Mouse (Mus musculus) G1E (cell line): ENCODE measurements around the gene Rassf5. TPM values are rescaled to one million over a fixed set of nuclear protein-coding genes. Genes with fewer than 3 reads are reported as not detected.
"Not testable (repeated sequence)": the region's sequence is repeated elsewhere in the genome, so short reads cannot be mapped to it uniquely, and the experiment has no call there.

Source experiments
- ATAC-seq: 2 replicates; pipeline ENCODE4 v1.8.0; 2016; ENCODE audit warnings: mild to moderate bottlenecking; ENCODE audit not compliant: insufficient number of reproducible peaks, poor library complexity, low FRiP score, severe bottlenecking; ENCODE audit errors: extremely low read depth
- DNase-seq: peaks from one replicate; pipeline ENCODE4 v3.0.0; 2012; ENCODE audit warnings: low spot score
- H3K27me3 ChIP-seq: 2 replicates; pipeline ENCODE4 v1.6.1; 2012; ENCODE audit warnings: mild to moderate bottlenecking, low read length, inconsistent platforms; ENCODE audit not compliant: insufficient read depth
- H3K36me3 ChIP-seq: replicated peaks from 2 replicates; pipeline ENCODE3; 2012; ENCODE audit warnings: mild to moderate bottlenecking, inconsistent platforms
- H3K4me1 ChIP-seq: 2 replicates; pipeline ENCODE4 v1.6.1; 2012; ENCODE audit warnings: low read depth, low read length, inconsistent platforms, mixed read lengths; ENCODE audit not compliant: insufficient read depth
- H3K4me3 ChIP-seq: 2 replicates; pipeline ENCODE4 v1.5.1; 2012; ENCODE audit warnings: low read depth, mild to moderate bottlenecking, inconsistent platforms, low read length, moderate library complexity, mixed read lengths
- H3K9me3 ChIP-seq: replicated peaks from 2 replicates; pipeline ENCODE4 v1.6.1; 2012; ENCODE audit warnings: inconsistent platforms
- CTCF ChIP-seq: IDR thresholded peaks from 2 replicates; pipeline ENCODE4 v1.5.1; 2012; ENCODE audit warnings: low read depth, low read length, inconsistent platforms, mixed read lengths
- GATA1 ChIP-seq: IDR thresholded peaks from 2 replicates; pipeline ENCODE4 v1.6.1; 2012; ENCODE audit warnings: borderline replicate concordance, low read length, inconsistent platforms, mixed read lengths
- GATA2 ChIP-seq: IDR thresholded peaks from 2 replicates; pipeline ENCODE4 v1.6.1; 2012; ENCODE audit warnings: low read depth, low read length, inconsistent platforms, borderline replicate concordance
- POLR2AphosphoS5 ChIP-seq: IDR thresholded peaks from 2 replicates; pipeline ENCODE4 v1.6.1; 2012; ENCODE audit warnings: low read depth, low read length, inconsistent platforms; ENCODE audit not compliant: insufficient replicate concordance
- TAL1 ChIP-seq: conservative IDR thresholded peaks from 2 replicates; pipeline ENCODE4 v1.6.1; 2012; ENCODE audit warnings: low read depth, low read length, inconsistent platforms, mixed read lengths
- polyA plus RNA-seq: library from polyadenylated mRNA; stranded (reverse); fragments of >175 nt; gene quantifications from 2 replicates; pipeline ENCODE4 v1.2.3, GENCODE M21; 2012
- total RNA-seq, 2 experiments: library from RNA; stranded (forward) in 1 of 2; stranded (reverse) in 1 of 2; fragments of 200-1000 nt in 1 of 2; fragments of >200 nt in 1 of 2; fragmentation: Nextera tagmentation in 1 of 2; gene quantifications; 2 replicates each; pipeline ENCODE4 v1.2.3; 2014 to 2017

Rassf5 gene
- total and polyA plus RNA-seq, 3 experiments, result 0.51 to 3.5 (median 0.75) TPM

- no peak for TF ChIP-seq GATA2
- no peak for TF ChIP-seq GATA1
- peak; percentile 98 for TF ChIP-seq CTCF
- TF ChIP-seq TAL1, result no peak
- DNase-seq, result peak; percentile 60
- no peak for ATAC-seq
- peaks cover 44% of the 10 kb centered on the region for H3K36me3 ChIP-seq
- no peak overlapping the region for H3K4me3 ChIP-seq
- no peaks in the 10 kb centered on the region for H3K9me3 ChIP-seq
- H3K4me1 ChIP-seq, result peaks cover 55% of the 10 kb centered on the region
- H3K27me3 ChIP-seq, result no peaks in the 10 kb centered on the region
These were observed 89.6 kb downstream of the Rassf5 start for GRCm38 (mm10) chr1:131155456-131155855.

DNA sequence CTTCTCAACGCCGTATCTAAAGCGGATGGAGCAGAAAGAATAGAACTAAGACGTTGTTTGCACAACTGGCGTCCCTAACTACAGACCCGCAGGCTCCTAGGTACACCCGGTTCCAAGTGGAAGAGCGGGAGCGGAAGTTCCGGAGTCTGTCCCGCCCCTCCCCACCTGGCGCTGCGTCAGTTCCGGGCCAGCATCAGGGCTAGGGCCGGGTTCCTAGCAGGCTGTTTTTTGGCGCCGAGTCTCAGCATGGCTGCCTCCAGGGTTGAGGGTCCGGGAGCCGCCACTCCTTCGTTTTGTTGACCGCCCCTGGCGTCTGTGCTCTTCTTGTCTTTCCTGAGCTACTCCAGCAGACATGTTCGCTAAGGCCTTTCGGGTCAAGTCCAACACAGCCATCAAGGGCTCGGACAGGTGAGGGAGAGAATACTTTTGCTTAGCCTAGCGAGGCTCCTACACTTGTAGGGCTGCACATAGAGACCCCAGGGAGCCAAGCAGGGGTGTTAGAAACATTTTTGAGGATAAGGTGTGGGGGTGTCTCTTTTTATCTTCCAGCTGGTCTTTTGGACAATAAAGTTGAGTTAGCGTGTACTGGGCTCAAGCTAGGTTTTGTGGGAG, 91.9 kb downstream of the Rassf5 start, which contains the start of gene Eif2d:
Gene Eif2d (plus strand): TSS at position 164 of the 612 bp plus-strand sequence.
- H3K4me1 ChIP-seq, result peaks cover 42% of the 10 kb centered on the region
- peak within 1 kb of the TSS; percentile 74 for H3K4me3 ChIP-seq
- H3K27me3 ChIP-seq, result no peaks in the 10 kb centered on the region
- peak; percentile 99 for ATAC-seq
- DNase-seq, result peak; percentile 97
- peaks cover 23% of the 10 kb centered on the region for H3K36me3 ChIP-seq
- H3K9me3 ChIP-seq, result no peaks in the 10 kb centered on the region
- TF ChIP-seq TAL1, result no peak
- no peak for TF ChIP-seq CTCF
- TF ChIP-seq POLR2AphosphoS5, result no peak
- no peak for TF ChIP-seq GATA2
- no peak for TF ChIP-seq GATA1

DNA sequence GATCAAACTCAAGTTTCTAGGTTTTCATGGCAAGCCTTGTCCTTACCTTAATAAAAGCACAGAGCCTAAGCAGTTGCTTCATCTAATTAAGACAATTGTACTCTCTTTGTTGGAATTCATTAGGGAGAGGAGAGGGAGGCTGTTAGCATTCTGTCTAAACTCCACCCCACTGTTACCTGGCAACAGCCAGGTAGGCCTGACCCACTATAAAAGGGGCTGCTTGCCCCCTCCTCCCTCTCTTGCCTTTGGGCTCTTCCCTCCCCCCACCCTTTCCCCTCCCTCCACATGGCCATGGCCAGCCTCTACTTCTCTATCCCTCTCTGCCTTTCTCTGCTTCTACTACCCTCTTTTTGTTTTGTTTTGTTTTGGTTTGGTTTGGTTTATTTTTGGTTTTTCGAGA, 95.6 kb downstream of the Rassf5 start:
- no peaks in the 10 kb centered on the region for H3K27me3 ChIP-seq
- no peak overlapping the region for H3K4me3 ChIP-seq
- H3K4me1 ChIP-seq, result peaks cover 60% of the 10 kb centered on the region
- TF ChIP-seq POLR2AphosphoS5 (no peak), CTCF (no peak), TAL1 (no peak), GATA1 (no peak)
- ATAC-seq (no peak), DNase-seq (no peak)
- no peaks in the 10 kb centered on the region for H3K36me3 ChIP-seq
- H3K9me3 ChIP-seq, result peaks cover under 1% of the 10 kb centered on the region

- ATAC-seq, result peak; percentile 77
- Histone ChIP-seq H3K36me3 (no peaks in the 10 kb centered on the region), H3K4me3 (no peak overlapping the region; the same call in 1 of the 2 replicates), H3K4me1 (peaks cover 63% of the 10 kb centered on the region), H3K27me3 (no peaks in the 10 kb centered on the region), H3K9me3 (peaks cover 4% of the 10 kb centered on the region)
- DNase-seq, result peak; percentile 62
- TF ChIP-seq CTCF (no peak), GATA1 (no peak), TAL1 (no peak), POLR2AphosphoS5 (no peak), GATA2 (no peak)
These were observed 98.9 kb downstream of the Rassf5 start for GRCm38 (mm10) chr1:131146181-131146614.

- DNase-seq, H3K36me3 ChIP-seq, H3K9me3 ChIP-seq, H3K4me3 ChIP-seq, H3K27me3 ChIP-seq: not testable (repeated sequence)
- TF ChIP-seq TAL1, result 0 out of 2 replicates have a peak, but pooled peaks have one; percentile 16
- ATAC-seq, result peak; percentile 67
- peaks cover 71% of the 10 kb centered on the region for H3K4me1 ChIP-seq
These were observed 99.8 kb downstream of the Rassf5 start for GRCm38 (mm10) chr1:131145222-131145621.

DNA sequence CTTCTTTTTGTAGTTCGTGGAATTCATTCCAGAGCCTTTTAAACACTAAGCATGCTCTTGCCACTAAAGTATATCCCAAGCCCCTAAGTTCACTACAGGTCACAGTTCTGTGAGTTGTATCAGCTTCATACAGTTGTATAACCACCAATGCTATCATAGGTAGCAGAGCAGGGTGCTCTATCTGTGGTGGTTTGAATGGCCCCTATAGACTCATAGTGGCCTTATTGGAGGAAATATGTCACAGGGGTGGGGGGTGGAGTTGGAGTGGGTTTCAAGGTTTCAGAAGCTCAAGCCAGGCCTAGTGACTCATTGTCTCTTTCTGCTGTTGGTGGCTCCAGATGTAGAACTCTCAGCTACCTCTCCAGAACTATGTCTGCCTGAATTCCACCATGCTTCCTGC, 102.6 kb downstream of the Rassf5 start:
- DNase-seq (no peak), ATAC-seq (no peak)
- Histone ChIP-seq H3K36me3 (no peaks in the 10 kb centered on the region), H3K4me1 (peaks cover 82% of the 10 kb centered on the region), H3K9me3 (peaks cover 4% of the 10 kb centered on the region), H3K27me3 (no peaks in the 10 kb centered on the region), H3K4me3 (no peak overlapping the region)
- no peak for TF ChIP-seq POLR2AphosphoS5
- no peak for TF ChIP-seq GATA2
- TF ChIP-seq TAL1, result no peak
- TF ChIP-seq CTCF, result no peak
- no peak for TF ChIP-seq GATA1

GRCm38 (mm10) chr1:131141449-131141848, 103.6 kb downstream of the Rassf5 start:
- ATAC-seq (no peak), DNase-seq (no peak)
- peaks cover 4% of the 10 kb centered on the region for H3K9me3 ChIP-seq
- H3K27me3 ChIP-seq, result no peaks in the 10 kb centered on the region
- peaks cover 78% of the 10 kb centered on the region for H3K4me1 ChIP-seq
- no peaks in the 10 kb centered on the region for H3K36me3 ChIP-seq
- TF ChIP-seq TAL1, result no peak
- no peak for TF ChIP-seq POLR2AphosphoS5
- TF ChIP-seq GATA2, result no peak
- TF ChIP-seq CTCF, result no peak
- TF ChIP-seq GATA1, result no peak
- no peak overlapping the region for H3K4me3 ChIP-seq
